Mouse (Mus musculus): ENCODE results near the gene Hps4. TPM values are rescaled to one million over a fixed set of nuclear protein-coding genes. Genes with fewer than 3 reads are reported as not detected.
"Not testable (repeated sequence)": the region's sequence is repeated elsewhere in the genome, so short reads cannot be mapped to it uniquely, and the experiment has no call there.

Gene Hps4
- polyA plus RNA-seq (2015; fragmentation: Nextera tagmentation; extraction: Ambion mirVana): 19.9 and 23.7 TPM in 2 replicates

- DNase-seq (ENCODE audit: low spot score): peak; percentile 89
These were observed at the start of gene Hps4, which contains the start of gene Srrd for GRCm38 (mm10) chr5:112342463-112343204. Hps4 (plus strand) TSS chr5:112343083. Srrd (minus strand) TSS chr5:112343040.

DNA sequence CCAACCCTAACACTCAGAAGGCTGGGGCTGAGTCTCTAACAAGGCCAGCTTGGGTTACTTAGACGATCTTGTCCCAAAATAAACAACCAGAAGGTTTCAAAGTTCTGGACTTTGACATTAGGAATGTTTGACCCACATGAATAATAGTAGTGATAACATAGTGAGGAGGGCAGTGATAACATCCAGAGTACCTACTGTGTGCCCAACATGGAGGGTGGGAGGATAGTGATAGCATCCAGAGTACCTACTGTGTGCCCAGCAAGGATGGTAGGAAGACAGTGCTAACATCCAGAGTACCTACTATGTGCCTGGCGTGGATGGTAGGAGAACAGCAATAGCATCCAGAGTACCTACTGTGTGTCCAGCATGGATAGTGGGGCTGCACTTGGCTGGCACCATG, 49.1 kb upstream of the Hps4 start:
- DNase-seq (ENCODE audit: low spot score): no peak

- no peak for DNase-seq (ENCODE audit: low spot score)
These were observed 48.2 kb upstream of the Hps4 start for GRCm38 (mm10) chr5:112294696-112295095.

DNA sequence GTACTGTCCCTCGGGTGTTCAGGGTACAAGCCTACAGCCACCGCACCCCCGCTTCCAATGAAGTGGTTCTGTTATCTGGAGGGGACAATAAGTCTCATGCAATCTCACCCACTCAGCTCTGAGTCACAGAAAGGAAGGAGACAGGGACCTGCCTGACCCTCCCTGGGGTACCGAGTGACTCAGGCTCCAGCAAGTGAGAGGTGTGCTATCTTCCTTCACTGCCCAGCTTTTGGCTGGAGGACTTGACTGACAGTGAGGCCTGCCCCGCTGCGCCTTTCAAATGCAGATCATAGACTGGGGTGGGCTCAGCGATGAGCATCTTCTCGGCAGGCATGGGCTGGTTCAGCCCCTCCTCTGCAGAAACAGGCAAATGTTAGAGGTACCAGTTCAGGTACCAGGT, 47.7 kb upstream of the Hps4 start:
- no peak for DNase-seq (ENCODE audit: low spot score)

- DNase-seq (ENCODE audit: low spot score): no peak
These were observed 47.3 kb upstream of the Hps4 start for GRCm38 (mm10) chr5:112295564-112295963.

GRCm38 (mm10) chr5:112296404-112297181, 46.3 kb upstream of the Hps4 start:
- DNase-seq (ENCODE audit: low spot score): no peak

DNA sequence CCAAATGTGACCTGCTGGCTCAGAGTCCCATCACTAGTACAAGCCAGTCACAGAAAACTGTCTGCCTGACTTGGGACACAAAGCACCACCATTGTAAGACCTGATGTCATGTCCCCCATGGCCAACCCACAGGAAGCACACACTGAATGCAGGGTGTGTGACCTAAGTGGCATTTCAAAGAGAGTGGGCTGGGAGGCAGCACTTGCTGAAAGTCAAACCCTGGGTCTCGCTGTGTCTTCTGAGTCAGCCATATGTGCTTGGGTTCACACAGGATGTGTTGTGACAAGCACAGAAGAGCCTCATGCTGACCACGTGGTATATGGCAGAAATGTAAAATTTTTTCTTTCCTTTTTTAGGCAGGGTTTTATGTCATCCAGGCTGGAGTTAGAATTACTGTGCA, 45.6 kb upstream of the Hps4 start:
- DNase-seq (ENCODE audit: low spot score): peak; percentile 72

- peak; percentile 73 for DNase-seq (ENCODE audit: low spot score)
These were observed 44.5 kb upstream of the Hps4 start for GRCm38 (mm10) chr5:112298226-112298988.

DNA sequence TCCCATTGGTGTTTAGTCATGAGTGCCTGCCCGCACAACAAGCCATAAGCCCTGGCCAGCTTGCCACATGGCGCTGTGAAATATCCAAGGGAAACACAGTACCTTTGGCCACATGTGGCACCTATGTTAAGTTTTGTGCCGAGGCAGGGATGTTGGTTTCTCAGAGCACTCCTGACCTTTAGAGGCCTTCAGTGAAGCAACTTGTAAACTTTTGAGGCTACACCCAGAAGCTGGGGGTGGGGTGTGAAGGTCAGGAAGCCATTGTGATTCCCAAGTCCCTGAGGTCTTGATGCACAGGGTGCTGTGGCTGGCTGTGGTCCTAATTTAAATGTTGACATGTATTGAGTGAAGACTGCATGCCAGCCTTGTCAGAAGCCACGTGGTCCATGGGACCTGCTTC, 43.5 kb upstream of the Hps4 start:
- DNase-seq (ENCODE audit: low spot score): no peak

- DNase-seq (ENCODE audit: low spot score): no peak
These were observed 42.8 kb upstream of the Hps4 start for GRCm38 (mm10) chr5:112300112-112300511.

DNA sequence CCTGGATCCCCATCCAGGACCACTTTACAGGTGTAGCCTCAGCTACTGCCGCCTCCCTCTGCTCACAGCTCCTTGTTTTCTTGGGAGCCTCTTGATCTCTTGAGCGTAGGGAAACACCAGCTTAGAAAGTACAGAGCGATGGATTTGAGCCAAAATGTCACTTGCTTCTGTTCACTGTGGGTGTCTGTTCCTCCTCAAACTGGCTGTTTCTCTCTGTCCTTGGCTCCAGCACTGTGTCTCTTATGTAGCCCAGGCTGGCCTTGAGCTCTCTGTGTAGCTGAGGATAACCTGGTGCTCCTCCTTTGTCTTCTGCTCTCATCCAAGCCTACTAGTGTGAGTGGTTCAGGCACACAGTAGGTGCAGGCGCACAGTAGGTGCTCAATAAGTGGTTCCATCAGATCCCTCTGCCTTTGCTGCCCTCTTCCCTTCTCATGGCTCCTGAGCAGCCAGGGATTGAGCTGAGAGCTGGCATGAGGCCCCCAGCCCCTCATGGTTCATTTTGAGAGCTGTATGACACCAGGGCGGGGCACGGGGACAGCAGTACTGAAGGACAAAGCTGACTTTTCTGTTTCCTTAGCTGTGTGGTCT, 42.1 kb upstream of the Hps4 start:
- no peak for DNase-seq (ENCODE audit: low spot score)

- peak; percentile 40 for DNase-seq (ENCODE audit: low spot score)
These were observed 41.2 kb upstream of the Hps4 start for GRCm38 (mm10) chr5:112301694-112302093.

DNA sequence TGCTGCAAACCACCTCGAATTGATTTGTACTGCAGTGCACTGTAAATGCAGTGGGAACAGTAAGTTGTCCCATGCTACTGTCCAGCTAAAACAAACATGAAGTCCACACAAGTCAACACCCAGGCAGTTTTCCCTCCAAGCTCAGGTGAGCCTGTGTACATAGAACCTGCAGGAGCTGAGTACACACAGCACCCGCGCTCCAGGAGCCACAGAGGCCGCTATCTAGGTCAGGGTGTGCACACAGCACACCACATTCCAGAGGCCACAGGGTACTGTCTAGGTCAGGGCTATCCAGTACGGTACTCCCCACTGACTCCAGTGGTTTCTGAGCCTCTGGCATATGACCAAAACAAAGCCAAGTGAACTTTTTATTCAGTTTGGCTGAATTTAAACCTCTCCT, 40.6 kb upstream of the Hps4 start:
- DNase-seq (ENCODE audit: low spot score): no peak

DNA sequence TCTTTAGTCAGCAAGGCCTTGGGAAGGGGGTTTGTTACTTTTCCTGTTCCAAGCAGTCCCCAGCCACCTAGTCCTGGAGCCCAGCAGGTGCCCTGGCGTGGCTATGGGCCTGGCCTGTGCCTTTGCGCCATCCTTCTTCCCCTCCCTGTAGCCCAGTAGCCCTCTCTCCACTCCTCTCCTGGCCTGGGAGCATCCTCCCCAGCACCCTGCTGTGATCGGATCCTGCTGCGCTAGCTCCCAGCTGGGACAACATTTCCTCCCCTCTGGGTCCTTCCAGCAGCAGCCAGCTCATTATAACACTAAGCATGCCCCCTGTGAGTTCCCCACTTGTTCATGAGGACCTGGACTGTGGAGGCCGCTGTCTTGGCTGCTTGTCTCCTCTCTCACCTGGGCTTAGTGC, 37.0 kb upstream of the Hps4 start:
- DNase-seq (ENCODE audit: low spot score): no peak

GRCm38 (mm10) chr5:112313222-112313885, 29.5 kb upstream of the Hps4 start:
- no peak for DNase-seq (ENCODE audit: low spot score)

GRCm38 (mm10) chr5:112316468-112316867, 26.4 kb upstream of the Hps4 start:
- no peak for DNase-seq (ENCODE audit: low spot score)

- DNase-seq (ENCODE audit: low spot score): no peak
These were observed 25.6 kb upstream of the Hps4 start for GRCm38 (mm10) chr5:112317328-112317727.

DNA sequence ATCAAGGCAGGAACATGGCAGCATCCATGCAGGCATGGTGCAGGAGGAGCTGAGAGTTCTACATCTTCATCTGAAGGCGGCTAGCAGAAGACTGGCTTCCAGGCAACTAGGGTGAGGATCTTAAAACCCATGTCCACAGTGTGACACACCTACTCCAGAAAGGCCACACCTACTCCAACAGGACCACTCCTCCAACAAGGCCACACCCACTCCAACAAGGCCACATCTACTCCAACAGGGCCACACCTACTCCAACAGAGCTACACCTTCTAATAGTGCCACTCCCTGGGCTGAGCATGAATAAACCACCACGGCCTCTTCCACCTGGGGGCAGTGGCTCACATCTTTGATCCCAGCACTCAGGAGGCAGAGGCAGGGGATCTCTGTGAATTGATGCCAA, 23.5 kb upstream of the Hps4 start:
- DNase-seq (ENCODE audit: low spot score): not testable (repeated sequence)

DNA sequence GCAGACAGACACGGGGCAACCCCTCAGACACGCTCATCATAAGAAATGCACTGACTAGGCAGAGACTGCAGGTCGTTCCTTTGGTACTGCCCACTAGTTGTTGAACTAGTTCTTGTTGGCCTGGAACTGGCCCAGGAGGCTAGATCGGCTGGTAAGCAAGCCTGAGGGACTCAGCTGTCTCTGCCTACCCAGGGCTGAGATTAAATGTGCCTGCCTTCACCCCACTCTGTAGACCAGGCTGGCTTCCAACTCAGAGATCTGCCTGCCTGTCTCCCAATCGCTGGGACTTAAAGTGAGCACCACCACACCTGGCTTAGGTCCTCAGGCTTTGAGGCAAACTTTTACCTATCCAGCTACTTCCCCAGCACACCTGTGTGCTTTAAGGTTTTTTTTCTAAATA, 22.5 kb upstream of the Hps4 start:
- DNase-seq (ENCODE audit: low spot score): no peak

GRCm38 (mm10) chr5:112320936-112321335, 21.9 kb upstream of the Hps4 start:
- no peak for DNase-seq (ENCODE audit: low spot score)

DNA sequence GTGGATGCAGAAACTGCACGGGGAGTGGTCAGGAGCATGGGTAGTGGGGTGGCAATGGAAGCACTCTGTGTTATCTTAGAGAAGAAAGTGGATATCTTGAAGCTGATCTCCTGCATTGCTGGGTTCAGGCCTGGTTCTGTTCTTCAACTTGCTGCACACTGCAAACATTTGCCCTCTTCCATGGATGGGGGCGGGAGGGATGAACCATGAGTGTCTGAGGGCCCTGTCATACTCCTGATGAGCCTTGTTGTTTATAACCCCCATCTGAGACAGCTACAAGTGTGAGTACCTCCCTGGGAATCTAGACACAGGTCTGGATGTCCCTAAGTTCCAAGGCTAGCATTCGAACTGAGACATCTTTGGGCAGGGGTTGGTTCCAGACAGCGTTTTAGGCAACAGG, 21.5 kb upstream of the Hps4 start:
- no peak for DNase-seq (ENCODE audit: low spot score)

Data from thymus, postnatal 0 days (tissue).